Mouse (Mus musculus) G1E (cell line): ENCODE measurements at regions not wholly inside any gene's neighbourhood (a gene's known extent, or its start where the extent isn't known, plus 50 kb on each side); places are given as distances from the start of the nearest gene placed in this dataset.

ENCODE experiments used
- CTCF ChIP-seq: IDR thresholded peaks from 2 replicates; pipeline ENCODE4 v1.5.1; 2012; ENCODE audit warnings: low read depth, low read length, inconsistent platforms, mixed read lengths
- GATA1 ChIP-seq: IDR thresholded peaks from 2 replicates; pipeline ENCODE4 v1.6.1; 2012; ENCODE audit warnings: borderline replicate concordance, low read length, inconsistent platforms, mixed read lengths

DNA sequence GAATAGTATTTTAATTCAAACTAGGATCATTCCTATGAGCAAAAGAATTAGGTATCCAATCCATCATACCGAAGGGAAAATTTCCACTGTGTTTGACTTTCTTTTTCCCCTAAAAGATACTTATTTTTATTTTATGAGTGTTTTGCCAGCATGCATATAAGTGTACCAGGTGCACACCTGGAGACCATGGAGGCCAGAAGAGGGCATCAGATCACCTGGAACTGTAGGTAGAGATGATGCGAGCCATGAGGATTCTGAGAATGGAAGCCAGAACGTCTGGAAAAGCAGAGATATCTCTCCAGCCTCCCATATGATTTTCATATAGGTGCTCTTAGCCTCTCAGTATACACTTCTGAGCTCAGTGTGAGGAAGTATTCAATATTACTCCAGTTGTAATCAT is 58.5 kb upstream of the Eci2 start:
- TF ChIP-seq CTCF (no peak), GATA1 (no peak)
